Mouse (Mus musculus) cerebellum, postnatal 4 days (tissue): ENCODE measurements around the gene Ahnak2.

ENCODE experiments used
- DNase-seq, 2 experiments: peaks; one replicate each; pipeline ENCODE4 v3.0.0; 2022; ENCODE audit warnings: low spot score in 2 of 2, mixed read lengths in 1 of 2

Ahnak2 gene

DNA sequence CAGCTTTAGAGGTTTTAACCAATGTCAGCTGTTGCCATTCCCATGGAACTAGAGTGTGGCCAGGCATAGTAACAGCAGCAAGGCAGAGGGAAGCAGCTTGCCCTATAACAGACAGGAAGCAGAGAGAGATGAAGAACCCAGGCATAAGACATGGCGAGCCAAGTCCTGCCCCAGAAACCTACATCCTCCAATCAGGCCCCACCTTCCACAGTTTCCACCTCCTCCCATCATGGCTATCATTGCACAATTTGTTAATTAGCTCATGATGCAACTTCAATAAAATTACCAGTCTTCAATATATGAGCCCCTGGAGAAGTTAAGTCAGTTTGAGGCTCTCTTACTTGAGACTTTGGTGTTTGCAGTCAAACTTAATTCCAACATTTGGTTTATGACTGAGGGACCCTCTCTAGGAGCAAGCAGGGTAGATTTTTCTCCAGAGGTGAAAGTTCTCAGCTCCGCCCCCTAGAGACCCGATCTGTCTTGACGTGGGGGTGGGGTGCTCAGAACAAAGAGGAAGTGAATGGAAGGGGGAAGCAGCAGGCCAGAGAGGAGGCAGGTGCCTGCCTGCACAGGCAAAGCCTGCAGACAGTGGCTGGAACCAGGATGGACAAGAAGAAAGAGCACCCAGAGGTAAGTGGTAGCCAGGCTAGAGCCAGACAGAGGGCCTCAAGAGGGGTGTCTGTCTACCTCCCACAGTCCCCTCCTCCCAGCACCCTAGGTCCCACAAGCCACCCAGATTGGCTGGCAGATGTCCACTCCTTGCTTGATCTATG, 42.1 kb downstream of the Ahnak2 start, which contains the start of gene Pld4:
Gene Pld4, plus strand, starts transcription at position 502 of the 773 bp plus-strand sequence.
- DNase-seq = no peak

DNA sequence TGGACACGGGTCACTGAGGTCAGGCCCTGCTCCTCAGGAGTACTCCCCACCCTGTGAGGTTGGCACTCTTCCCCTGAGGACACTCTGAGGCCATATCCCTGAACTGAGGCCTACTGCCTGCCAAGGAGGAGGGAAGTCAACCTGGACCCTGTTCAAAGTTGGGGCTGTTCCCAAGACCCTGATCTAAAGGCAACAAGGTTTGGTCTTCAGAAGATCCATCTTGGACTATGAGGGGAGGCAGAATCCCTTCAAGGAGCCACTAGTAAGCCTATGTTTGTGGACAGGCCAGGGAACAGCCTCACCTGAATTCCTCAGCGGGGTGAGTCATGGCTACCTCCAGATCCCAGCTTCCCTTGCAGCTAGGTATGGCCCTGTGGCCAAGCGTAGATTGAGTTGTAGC, 43.0 kb downstream of the Ahnak2 start:
- DNase-seq = peak in 1 of 2 experiments; percentile 0

DNA sequence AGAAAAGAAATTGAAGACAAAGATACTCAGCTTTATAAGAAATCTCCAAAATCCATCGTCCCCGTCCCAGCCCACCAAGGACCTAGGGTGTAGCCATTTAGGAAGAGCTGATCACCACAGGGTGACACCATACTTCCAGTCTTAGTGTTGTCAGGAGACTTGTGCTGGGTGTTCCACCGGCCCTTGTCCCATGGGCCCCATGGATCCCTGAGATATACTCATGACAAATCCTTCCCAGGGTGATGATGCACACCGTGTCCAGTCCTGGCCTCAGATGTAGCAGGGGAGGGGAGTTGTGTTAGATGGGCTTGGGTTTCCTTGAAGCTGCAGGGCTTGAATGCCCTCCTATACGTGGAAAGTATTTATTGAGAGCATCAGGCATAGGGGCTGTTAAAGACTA, 44.6 kb downstream of the Ahnak2 start:
- no peak for DNase-seq

DNA sequence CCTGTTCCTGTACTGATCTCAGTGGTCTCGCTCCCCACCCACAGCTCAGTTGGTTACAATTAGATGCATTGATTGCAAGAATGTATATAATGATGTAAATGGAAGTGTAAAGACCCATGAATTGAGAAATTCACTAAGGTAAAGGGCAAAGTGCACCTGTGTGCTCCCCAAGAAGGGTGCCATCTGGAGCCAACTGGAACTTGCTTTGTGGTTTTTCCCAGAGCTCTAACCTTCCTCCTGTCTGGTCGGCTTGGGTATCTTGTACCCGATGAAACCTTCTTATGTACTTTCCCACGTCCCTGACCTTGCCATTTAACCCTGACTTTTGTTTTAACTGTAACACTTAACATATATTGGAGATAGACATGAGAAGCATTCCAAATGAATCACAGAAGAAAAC, 46.6 kb downstream of the Ahnak2 start:
- no peak for DNase-seq

DNA sequence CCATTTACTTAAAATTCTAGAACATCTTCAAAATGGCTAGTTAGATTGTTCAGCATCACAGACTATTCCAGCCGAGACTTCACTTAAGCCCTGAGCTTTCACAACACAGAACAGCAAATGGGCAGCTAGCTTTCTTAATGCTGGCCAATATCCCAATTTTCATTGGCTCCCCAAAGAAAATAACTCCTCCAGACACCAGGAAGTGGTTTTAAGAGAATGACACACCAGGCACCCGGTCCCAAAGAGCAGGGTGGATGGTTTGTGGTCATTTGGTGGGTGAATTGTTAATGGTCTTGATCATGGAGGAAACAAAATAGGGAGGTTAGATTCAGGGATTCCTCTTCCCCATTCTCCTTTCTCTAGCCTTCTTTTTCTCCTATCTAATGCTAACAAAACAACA, 50.1 kb downstream of the Ahnak2 start:
- no peak for DNase-seq

DNA sequence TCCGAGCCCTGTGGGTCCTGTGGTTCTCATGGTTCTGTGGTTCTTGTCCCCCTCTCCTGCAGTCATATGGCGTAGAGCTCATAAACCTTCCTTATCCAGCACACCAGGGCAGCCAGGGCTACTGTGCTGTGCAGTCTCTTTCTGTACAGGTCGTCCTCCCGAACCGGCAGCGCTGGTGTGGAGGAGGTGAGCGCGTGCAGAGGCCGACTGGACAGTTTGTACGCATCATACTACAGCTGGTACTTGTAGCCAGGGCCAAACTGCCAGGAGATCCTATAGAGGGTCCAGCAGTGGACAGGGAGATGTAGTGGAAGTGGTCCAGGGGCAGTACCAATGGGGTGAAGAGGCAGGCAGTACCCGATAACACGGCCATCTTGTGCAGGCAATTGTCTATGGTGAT, 51.5 kb downstream of the Ahnak2 start:
- DNase-seq = no peak

DNA sequence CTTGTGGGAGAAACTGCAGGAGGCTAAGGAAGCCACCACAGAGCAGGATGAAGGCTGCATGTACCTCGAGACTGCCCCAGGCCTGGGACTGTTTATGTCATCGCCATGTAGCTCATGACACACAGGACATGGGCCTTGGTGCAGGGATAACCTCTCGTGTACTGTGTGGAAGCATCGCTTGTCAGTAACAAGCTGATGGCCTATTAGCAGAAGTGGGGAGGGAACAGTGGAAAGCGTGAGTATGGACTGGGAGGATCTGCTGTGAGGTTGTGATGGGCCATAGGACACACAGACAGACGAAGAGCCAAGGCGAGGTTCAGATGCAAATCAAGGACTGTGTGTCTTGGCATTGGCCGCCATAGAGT, 54.9 kb downstream of the Ahnak2 start:
- no peak for DNase-seq

DNA sequence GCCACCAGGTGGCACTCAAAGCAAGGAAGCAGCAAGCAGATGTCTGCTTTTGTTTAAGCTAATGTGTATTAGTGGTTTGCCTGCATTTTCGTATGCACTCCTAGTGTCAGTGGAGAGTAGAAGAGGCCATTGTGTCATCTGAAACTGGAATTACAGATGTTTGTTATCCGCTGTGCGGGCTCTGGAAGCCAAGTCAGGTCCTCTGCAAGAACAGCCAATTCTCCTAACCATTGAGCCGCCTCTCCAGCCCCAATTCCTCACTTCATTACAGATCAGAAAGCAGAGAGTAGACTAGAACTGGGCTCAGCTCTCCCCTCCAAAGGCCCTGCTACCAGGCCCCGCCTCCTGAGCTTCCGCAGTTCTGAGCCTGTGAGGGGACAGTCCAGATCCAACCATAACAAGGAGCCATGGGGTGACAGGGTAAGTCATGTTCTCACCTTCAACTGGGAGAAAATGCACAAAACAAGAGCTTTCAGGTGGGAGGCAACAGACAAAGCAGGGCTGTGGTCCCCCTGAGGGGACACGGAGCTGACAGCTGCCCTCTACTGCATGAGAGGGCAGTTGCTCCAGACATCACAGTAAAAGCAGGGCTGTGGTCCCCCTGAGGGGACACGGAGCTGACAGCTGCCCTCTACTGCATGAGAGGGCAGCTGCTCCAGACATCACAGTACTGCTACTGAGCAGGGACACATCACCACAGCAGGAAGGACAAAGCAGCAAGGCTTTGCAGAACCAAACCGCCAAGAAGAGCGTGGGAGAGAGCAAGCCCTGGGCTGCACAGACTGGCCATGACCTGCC, 55.5 kb downstream of the Ahnak2 start:
- peak in 1 of 2 experiments; percentile 43 for DNase-seq

DNA sequence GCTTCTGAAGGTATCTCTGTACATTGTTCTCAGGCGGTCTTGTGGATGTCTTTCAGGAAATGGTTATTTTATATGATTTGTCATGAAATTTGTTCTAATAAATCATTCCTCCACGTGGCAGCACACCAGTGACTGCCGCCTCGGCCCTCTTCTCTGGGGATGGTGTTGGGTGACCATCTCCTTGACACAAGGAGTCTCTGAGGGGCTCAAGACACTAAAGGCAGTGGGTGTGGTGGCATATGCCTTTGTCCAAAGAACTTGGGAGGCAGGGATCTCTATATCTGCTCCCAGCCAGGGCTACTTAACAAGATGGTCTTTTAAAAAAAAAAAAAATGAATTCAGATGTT, 56.0 kb downstream of the Ahnak2 start:
- no peak for DNase-seq

DNA sequence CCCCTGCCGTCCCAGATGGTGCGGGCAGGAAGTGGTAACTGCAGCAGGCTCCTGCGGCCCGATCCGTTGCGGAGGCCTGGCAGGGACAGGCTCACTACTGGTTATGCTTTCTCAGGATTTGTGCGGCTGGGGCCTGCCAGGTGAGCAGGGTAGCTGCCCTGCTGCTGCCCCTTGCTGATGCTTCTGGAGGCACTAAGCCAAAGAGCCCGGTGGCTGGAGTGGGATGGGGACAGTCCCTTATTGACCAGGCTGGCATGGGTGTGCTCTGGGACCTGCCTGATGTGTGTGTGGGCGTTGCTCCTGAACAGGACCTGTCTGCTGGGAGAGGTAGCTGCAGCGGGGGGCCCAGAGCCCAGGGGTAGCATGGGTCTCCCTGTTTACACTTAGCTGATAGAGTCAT, 56.7 kb downstream of the Ahnak2 start:
- DNase-seq = no peak

DNA sequence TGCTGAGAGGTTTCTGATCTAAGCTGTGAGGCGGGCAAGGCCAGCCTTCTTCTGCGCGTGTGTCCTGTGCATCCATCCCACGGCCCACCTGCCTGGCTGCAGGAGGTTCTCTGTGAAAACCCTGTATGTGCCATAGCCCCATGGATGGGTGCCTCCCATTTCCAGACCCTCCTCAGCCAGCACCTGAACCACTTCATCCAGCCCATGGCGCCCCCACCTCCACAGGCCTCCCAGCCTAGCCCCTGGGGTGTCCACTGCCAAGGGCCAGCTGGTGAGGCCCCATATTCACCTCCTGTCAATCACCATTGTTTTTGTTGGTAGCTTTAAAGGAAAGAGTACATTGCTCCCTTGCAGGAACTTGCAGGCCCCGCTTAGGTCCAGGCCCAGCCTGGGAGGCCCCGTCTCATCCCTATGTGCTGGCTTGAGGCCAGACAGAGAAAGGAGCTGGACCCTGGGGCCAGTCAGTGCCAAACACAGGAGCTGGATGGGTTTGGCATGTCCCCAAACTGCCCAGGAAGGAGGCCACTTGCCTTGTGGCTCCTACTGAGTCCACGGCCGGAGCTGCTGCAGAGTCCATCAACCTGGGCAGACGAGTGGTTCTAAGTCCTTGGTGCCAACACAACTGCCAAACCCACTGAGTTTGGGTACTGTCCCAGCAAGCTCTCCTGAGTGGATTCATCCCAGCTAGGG, 57.4 kb downstream of the Ahnak2 start:
- DNase-seq = peak in 1 of 2 experiments; percentile 29

DNA sequence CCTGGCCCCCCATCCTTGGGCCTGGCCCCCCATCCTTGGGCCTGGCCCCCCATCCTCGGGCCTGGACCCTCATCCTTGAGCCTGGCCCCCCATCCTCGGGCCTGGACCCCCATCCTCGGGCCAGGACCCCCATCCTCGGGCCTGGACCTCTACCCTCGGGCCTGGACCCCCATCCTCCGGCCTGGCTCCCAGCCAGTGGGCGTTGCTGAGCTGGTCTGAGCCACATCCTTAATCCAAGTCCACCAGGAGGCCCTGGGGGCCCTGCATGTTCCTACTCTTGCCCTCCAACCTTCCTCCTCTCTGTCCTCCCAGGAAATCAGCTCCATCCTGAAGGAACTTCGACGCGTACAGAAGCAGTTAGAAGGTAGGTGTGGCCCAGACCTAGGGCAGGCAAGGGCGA, 58.2 kb downstream of the Ahnak2 start:
- no peak for DNase-seq

DNA sequence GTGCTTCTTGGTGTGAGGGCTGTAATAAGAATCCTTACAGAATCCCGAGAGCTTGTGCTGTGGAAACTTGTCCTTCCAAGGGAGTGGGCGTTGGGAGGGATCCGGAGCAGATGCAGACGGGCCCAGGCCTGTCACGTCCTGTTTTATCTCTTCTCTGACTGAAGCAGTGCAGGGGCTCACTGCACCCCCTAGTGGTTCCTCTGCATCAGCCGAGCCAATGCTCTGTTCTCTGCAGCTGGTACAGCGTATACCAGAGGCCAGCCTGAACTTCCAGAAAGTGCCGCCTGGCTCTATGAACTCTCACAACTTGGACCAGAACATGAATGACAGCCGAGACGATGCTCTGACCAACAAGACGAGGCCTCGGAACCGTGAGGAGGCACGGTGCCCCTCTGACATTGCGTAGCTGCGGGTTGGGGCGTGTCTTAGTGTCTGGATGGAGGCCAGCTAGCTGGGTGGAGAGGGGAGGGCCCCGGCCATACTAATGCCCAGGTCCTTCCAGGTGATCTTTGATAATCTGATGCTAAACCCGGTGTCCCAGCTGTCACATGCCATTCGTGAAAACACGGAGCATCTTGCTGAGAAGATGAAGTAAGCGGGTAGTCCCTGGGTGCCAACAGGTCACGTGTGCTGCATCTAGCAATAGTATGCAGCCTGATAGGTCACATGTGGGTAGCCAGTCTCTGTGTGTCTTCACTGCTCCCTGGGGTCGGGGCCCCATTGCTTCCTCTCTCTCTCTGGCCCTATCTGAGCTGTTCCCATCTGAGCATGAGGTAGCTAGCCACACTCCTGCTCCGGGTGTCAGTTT, 59.1 kb downstream of the Ahnak2 start:
- DNase-seq = peak in 1 of 2 experiments; percentile 83

DNA sequence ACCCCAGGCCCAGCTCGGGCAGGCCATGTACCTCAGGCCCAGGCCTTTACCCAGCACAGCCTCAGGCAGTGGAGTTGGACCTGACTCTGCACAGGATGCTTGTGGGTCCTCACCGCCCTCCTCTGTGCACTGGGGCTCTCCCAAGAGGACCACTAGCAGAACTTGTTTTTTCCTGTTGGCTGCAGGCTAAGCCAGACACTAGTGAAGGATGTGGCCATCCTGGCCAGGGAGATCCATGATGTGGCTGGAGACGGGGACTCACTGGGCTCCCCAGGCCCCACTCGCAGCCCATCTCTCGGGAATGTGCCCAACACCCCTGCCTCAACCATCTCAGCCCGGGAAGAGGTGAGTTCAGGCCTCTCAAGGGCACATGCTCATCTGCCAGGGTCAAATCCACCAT, 59.7 kb downstream of the Ahnak2 start:
- DNase-seq = no peak

DNA sequence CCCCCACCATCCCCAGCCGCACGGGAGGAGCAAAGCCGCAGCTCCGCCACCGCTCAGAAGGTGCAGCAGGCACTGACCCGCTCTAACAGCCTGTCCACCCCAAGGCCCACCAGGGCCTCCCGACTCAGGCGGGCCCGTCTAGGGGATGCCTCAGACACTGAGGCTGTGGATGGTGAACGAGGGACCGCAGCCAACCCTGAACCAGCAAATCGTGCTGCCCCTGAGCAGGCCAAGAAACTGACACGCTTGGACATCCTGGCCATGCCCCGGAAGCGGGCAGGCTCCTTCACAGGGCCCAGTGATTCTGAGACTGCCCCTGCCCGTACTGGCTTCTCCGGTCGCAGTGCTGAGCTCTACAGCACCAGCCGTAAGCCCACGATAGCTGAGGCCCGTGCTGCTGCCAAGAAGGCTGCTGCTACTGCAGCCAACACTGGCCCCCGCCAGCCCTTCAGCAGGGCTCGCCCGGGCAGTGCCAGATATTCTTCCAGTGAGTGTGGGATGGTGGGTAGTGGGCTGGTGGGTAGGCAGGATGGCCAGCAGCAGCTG, 63.4 kb downstream of the Ahnak2 start:
- peak in 1 of 2 experiments; percentile 65 for DNase-seq

DNA sequence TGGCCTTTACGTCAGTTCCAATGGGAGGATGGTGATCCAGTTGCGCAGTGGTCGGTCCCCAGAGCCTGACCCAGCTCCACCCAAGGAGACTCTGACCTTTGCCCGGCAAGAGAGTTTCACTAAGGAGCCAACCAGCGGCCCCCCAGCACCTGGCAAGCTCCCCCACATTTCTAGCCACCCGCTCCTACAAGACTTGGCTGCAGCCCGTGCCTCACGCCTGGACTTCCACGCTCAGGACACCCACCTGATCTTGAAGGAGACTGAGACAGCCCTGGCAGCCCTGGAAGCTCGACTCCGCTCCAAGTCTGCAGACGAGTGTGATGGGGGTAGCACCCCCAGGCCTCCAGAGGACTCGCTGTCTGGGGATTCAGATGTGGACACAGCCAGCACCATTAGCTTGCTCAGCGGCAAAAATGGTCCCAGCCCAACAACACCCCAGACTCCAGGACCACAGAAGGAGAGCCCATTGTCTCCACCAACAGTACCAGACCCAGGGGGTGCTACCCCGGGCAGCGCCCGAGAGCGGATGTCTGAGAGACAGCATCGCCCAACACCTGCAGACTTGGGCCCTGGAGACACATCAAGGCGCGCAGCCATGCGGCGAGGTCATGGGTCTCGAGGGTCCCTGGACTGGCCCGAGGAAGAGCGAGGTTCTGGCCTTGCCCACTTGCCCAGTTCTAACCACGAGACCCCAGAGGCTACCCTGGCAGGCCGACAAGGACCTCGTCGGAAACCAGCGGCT, 64.0 kb downstream of the Ahnak2 start:
- DNase-seq = no peak

DNA sequence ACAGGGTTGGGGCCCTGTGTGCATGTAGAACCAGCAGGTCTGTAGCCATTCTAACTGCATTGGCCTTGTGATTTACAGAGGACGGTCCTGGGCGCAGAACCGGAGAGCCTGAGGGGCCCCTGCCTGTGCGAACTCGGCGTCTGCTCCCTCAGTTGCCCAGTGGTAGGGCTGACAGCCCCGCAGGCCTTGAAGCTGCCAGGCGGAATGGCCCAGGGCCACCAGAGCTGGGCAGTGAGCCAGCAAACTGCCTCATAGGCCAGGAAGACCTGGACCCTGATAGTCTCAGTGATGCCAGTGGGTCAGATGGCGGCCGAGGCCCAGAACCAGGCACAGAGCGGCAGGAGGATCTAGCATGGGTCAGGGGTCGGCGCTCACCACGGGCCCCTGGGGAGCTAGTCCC, 64.7 kb downstream of the Ahnak2 start:
- peak in 1 of 2 experiments; percentile 91 for DNase-seq

DNA sequence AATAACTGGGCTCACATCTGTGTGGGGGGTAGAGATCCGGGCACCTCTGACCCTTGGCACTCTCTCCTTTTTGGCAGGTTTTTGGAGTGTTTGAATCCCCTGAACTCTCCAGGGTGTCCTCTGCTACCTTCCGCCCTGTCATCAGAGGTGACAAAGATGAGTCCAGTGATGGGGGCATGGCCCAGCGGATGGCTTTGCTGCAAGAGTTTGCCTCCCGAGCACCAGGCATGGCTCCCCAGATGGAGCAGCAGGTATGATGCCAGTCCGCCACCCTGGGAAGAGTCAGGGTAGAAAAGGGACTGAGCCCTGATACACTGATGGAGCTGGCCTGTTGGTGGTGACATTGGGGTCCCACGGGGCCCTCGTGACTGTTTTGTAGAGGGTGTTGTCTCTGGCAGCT, 65.4 kb downstream of the Ahnak2 start:
- DNase-seq = no peak

DNA sequence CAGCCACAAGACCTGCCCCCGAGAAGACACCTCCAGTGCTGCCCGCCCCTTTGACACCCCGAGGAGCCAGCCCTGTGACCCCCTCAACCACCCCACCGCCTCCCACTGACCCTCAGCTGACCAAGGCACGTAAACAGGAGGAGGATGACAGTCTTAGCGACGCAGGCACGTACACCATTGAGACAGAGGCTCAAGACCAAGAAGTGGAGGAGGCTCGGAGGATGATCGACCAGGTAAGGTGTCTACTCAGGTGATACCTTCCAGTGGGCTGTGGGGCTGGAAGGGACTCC, 65.9 kb downstream of the Ahnak2 start:
- no peak for DNase-seq

DNA sequence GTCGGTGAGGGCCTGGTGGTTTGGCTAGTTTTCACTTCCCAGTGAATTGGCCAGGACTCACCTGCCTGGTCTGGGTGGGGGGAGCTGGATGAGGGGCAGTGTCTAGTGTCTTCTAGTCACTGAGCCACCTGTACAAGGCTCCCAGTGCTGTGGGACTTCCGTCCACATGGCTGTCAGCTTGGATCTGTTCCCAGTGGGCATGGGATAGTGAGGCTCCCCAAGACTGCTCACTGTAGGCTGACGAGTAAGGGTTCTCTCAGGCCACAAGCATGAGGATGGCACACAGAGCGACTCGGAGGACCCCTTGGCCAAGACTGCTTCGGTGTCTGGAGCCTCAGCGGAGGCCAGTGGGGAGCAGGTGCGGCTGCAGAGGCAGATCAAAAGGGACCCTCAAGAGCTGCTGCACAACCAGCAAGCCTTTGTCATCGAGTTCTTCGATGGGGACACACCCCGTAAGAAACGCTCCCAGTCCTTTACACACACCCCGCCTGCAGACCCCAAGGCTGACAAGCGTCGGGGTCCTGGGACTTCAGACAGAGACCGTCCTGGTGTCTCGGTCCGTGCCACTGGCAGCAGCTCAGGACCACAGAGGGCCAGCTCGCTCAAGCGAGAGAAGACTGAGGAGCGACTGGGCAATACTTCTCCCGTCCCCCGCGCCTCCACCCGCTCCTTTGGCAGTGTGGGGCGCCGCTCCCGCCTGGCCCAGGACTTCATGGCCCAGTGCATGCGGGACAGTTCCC, 66.4 kb downstream of the Ahnak2 start:
- DNase-seq = peak in 1 of 2 experiments; percentile 56
